Mouse (Mus musculus) right cerebral cortex, postnatal 36 days (tissue): Measurements from ENCODE around the gene Plp2.

Source experiments
- DNase-seq, 2 experiments: peaks; one replicate each; pipeline ENCODE4 v3.0.0; 2022; ENCODE audit warnings: low spot score in 2 of 2, mixed read lengths in 1 of 2

Plp2 gene

DNA sequence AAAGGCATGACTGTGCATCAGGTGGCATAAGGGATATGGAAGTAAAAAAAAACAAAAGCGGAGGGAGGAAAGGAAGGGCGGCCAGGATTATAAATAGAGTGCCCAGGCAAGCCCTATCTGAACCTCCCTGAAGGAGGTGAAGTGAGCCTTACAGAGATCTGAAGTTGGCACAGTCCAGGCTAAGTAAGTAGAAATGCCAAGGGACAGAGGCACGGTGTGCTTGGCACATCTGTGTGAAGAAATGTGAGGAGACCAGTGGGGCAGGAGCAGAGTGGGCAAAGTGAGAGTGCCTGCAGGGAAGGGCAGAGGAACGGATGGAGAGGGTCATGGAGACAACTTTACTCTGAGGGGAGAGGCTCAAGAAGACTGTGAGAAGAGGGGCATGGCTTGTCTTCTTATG, 10.1 kb downstream of the Plp2 start:
- DNase-seq = no peak

DNA sequence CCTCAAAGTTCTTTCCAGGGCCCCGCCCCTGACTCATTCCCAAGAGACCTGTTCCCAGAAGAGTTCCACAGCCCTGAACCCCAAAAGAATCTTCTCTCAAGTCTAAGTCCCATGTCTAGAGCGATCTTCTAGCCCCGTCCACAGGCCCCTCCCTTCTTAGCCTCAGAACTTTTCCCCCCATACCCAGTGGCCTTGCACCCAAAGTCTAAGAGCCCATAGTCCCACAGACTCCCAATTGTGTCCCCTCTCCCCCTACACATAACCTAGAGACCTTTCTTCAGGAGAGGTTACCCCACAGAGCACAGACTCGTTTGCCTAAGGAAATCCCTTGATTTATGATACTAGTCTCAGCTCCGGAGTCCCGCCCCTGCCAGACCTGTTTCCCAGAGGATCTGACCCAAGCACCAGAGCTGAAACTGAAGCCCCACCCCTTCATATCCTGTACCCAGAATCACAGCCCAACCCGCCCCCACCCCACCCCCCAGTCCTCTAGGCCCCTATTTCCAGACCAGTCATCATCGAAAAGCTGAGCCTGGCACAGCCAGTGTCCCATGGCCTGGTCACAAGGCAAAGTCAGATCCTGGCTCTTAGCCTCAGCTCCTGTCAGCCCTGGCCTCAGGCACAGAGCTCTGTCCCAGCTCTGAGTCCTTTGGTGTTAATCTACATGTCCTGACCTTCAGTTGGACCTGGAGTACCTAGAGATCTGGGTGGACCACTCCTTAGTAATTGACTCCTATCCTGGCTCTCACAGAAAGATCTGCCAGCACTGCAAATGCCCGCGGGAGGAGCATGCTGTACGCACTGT, 12.2 kb downstream of the Plp2 start:
- no peak for DNase-seq

GRCm38 (mm10) chrX:7658031-7658784, 13.0 kb downstream of the Plp2 start:
- DNase-seq = no peak

DNA sequence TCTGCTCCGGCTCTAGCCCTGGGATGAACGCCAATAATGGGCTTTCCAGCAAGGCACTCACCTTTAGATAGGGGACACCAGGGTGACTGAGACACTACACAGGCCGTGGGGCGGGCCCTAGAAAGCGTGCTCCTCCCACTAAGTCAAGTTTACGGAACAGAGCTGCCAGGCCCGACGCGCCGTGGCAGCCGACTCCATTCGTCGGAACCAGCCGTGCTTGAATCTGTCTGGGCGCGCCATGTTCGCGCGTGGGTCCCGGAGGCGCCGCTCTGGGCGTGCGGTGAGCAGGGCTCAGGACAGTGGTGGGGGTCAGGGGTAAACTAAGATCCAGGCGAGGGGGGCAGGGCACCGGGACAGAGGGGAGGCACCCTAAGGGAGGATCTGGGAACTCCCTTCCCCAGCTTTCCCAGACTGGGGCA, 14.0 kb downstream of the Plp2 start, which contains the start of gene Prickle3:
Prickle3 (plus strand) TSS at position 40 of the 419 bp plus-strand sequence.
- DNase-seq = no peak

- DNase-seq = peak in 1 of 2 experiments; percentile 62
These were observed 22.4 kb downstream of the Plp2 start for GRCm38 (mm10) chrX:7648671-7649304.

GRCm38 (mm10) chrX:7645349-7645748, 25.8 kb downstream of the Plp2 start:
- peak; percentile 56 to 69 for DNase-seq

DNA sequence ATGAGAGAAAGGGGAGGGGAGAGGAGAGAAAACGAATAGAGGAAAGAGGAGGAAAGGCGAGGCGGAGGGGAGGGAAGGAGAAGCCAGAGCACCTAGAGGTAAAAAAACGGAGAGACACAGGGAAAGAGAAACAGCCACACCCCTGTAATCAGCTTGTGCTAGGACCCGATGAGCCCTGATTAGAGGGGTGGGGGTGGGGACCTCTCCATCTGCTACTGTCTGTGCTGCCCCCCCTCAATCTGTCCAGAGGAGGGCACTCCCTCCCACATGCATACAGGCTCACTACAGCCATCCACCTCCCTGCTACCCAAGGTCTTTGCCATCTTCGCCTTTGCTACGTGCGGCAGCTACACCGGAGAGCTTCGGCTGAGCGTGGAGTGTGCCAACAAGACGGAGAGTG, 30.4 kb downstream of the Plp2 start:
- DNase-seq = no peak

DNA sequence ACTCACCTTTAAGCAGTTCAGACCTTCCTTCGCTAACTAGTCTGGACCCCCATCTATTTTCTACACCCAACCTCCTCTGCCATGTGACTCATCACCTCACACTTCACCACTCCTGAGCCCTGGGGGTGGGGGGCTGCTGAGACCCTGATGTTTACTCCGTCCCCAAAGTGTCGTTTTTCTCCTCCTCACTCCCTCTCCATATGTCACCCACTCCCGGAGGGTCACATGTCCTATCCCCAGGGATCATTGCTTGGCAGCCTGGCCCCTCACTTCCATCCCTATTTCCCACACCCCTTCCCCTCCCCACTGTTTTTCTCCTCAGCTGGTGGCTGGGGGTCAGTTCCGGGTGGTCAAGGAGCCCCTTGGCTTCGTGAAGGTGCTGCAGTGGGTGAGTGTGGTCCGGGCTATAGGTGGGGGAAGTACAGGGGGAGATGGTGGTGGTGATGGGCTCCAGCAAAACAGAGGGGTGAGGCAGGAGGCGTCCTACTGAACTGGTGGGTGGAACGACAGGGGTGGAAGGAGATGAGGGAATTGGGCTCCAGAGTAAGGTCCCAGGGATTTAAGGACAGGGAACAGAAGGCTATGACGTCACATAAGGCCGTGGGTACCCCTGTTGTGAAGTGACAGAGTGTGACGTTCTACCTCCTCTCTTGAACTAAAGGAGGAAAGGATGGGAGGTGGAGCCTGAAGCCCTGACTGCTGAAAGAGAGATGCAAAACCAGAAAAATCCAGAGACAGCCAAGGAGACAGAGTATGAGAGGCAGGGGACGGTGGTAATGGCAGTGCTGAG, 31.5 kb downstream of the Plp2 start:
- no peak for DNase-seq

DNA sequence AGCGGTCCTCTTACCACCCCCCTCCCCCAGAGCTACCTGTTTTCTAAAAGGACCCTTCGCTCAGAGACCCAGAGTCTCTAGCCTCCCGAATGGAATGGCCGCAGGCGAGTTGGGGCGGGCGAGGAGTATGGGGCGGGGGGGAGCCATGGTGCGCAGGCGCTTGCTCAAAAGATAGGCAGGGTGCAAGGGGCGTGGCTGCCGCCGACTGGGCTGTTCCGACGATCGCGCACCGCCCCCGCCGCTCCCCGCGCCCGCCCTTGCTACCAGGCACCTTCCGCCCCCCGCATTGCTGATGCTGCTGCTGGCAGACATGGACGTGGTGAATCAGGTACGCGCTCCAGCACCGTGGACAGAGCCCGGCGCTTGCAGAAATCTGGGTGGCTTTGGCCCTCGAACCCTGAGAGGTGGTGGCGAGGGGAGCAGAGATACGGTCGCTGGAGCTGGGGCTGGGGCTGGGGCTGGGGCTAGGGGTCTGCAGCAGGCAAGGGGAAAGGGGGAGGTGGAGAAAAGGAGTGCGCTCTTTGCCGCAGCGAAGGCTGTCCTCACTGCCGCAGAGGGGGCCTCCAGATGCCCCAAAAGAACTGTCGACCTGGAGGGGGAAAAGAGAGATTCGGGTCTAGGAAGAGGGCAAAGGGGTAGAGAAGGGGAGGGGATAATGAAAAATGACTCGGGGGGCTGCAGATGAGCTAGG, 32.6 kb downstream of the Plp2 start, which contains the start of gene Syp:
Syp (plus strand) TSS at position 71 of the 691 bp plus-strand sequence.
- DNase-seq = peak; percentile 87

- DNase-seq = peak; percentile 42 to 73
These were observed 36.1 kb downstream of the Plp2 start for GRCm38 (mm10) chrX:7635101-7635500.

- DNase-seq = no peak
These were observed 38.6 kb downstream of the Plp2 start for GRCm38 (mm10) chrX:7632560-7632959.
